Mouse (Mus musculus) ES-E14 (cell line): Measurements from ENCODE around the gene Gpatch2. TPM values are rescaled to one million over a fixed set of nuclear protein-coding genes. Genes with fewer than 3 reads are reported as not detected.

ENCODE experiments used
- DNase-seq: peaks from one replicate; pipeline ENCODE4 v3.0.0-alpha.2; 2013; ENCODE audit warnings: low read depth, low spot score
- H3K27ac ChIP-seq: 2 replicates; pipeline ENCODE4 v1.5.1; 2012; ENCODE audit warnings: low read depth, mild to moderate bottlenecking, low read length, moderate library complexity, mixed read lengths; ENCODE audit not compliant: poor library complexity, insufficient read depth, severe bottlenecking
- H3K36me3 ChIP-seq: 2 replicates; pipeline ENCODE4 v1.6.1; 2012; ENCODE audit warnings: mild to moderate bottlenecking, low read length, moderate library complexity, mixed read lengths; ENCODE audit not compliant: control insufficient read depth, poor library complexity, insufficient read depth, severe bottlenecking
- H3K4me1 ChIP-seq, 2 experiments: fragments of 150-350 bp in 1 of 2; sonication (generic) in 1 of 2; 2 replicates each; pipeline ENCODE4 v1.6.1; 2012; ENCODE audit warnings: low read length in 2 of 2, mild to moderate bottlenecking in 1 of 2, mixed read lengths in 1 of 2; ENCODE audit not compliant: control insufficient read depth in 2 of 2, insufficient read depth in 2 of 2, poor library complexity in 1 of 2
- H3K4me3 ChIP-seq, 2 experiments: fragments of 150-350 bp in 1 of 2; sonication (generic) in 1 of 2; 2 replicates each; pipeline ENCODE4 v1.5.1; 2012; ENCODE audit warnings: low read length in 2 of 2, low read depth in 1 of 2, mild to moderate bottlenecking in 1 of 2, mixed read lengths in 1 of 2; ENCODE audit not compliant: insufficient read depth in 1 of 2, poor library complexity in 1 of 2, severe bottlenecking in 1 of 2
- H3K9ac ChIP-seq: 2 replicates; pipeline ENCODE4 v1.6.1; 2012; ENCODE audit warnings: low read depth, mild to moderate bottlenecking, low read length, mixed read lengths; ENCODE audit not compliant: poor library complexity, insufficient read depth, severe bottlenecking
- H3K9me3 ChIP-seq: fragments of 150-350 bp; sonication (generic); 2 replicates; pipeline ENCODE4 v1.6.1; 2012; ENCODE audit warnings: low read depth, mild to moderate bottlenecking, low read length; ENCODE audit not compliant: control insufficient read depth, insufficient read depth
- CHD2 ChIP-seq: IDR thresholded peaks from 2 replicates; pipeline ENCODE4 v1.6.1; 2014; ENCODE audit warnings: mild to moderate bottlenecking, low read depth, low read length, inconsistent platforms
- HCFC1 ChIP-seq: IDR thresholded peaks from 2 replicates; pipeline ENCODE4 v1.6.1; 2012; ENCODE audit warnings: low read length, inconsistent platforms, borderline replicate concordance; ENCODE audit not compliant: insufficient read depth
- MAFK ChIP-seq: IDR thresholded peaks from 2 replicates; pipeline ENCODE4 v1.6.1; 2014; ENCODE audit warnings: mild to moderate bottlenecking, low read depth, low read length, inconsistent platforms; ENCODE audit not compliant: insufficient read depth
- ZC3H11A ChIP-seq: IDR thresholded peaks from 2 replicates; pipeline ENCODE4 v1.6.1; 2012; ENCODE audit warnings: low read depth, mild to moderate bottlenecking, inconsistent platforms, low read length, borderline replicate concordance
- ZNF384 ChIP-seq: IDR thresholded peaks from 2 replicates; pipeline ENCODE4 v1.6.1; 2012; ENCODE audit warnings: low read depth, low read length, inconsistent platforms
- in situ Hi-C, 2 experiments: fragments of 600-800 bp; cut with MboI; formaldehyde crosslinking; loops; one replicate each; pipeline ENCODE4 v1.15.1; 2025; ENCODE audit warnings: low sequenced_read_pairs in 2 of 2, inconsistent platforms in 1 of 2; ENCODE audit not compliant: unreplicated experiment in 2 of 2
- total RNA-seq: library from RNA; depleted of rRNA; stranded (reverse); fragments of 300-350 nt; gene quantifications from 2 replicates; pipeline ENCODE4 v1.2.3, GENCODE M21; 2012

The Gpatch2 gene
- total RNA-seq, 1 experiment = 22.4 TPM

DNA sequence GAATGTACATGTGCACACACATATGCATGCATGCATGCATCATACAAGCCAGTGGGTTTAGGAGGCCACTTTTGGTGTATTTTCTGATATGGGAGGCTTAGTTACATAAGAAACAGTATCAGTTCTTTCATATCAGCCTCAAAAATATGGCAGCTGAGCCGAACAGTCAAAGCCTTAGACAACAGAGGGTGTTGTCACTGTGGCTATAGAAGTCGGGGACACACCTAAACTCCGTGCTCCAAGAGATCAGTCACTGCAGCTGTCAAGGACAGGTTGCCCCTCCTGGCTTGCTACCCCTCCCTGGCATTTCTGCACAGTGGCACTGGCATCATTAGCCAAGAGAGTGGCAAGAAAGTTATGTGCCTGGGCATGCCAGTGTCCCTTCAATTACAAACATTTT lies 106.5 kb downstream of the Gpatch2 start:
- no peak overlapping the region for H3K4me3 ChIP-seq
- H3K27ac ChIP-seq = no peak overlapping the region
- no peaks in the 10 kb centered on the region for H3K9me3 ChIP-seq
- no peak for DNase-seq
- TF ChIP-seq MAFK (no peak), ZC3H11A (no peak), HCFC1 (no peak), ZNF384 (no peak), CHD2 (no peak)
- H3K9ac ChIP-seq = no peak overlapping the region
- no peaks in the 10 kb centered on the region for H3K36me3 ChIP-seq
- H3K4me1 ChIP-seq = no peaks in the 10 kb centered on the region
- in situ Hi-C loops = no loop called here

DNA sequence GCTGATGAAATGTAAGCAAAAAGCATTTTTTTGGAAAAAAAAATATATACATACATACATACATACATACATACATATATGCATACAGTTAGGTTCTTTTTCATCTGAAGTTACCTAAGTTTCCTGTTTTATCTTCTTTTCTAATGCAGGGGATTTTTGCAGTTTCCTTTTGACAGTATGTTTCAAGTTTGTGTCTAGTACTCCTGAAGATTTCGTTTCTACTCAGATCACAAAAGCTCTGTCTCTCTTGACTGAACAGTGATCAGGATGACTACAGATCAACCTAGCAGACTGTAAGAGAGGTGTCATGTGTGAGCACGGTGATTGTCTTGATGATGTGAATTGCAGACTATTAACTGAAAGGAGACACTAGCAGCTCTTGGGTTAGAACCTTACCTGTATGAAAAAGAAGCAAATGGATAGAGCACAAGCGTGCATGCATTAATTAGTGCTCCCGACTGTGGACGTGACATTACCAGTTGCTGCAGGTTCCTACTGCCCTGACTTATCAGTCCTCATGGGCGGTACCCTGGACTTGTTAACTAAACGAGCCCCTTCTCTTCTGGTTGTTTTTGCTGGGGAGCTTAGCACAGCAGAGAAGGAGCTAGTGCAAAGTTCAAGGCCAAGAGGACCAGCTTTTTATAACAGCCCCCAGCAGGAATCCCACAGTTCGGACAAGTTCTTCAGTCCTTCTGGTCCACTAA lies 107.3 kb downstream of the Gpatch2 start:
- no peaks in the 10 kb centered on the region for H3K4me1 ChIP-seq
- DNase-seq = no peak
- H3K9me3 ChIP-seq = no peaks in the 10 kb centered on the region
- no peak for TF ChIP-seq ZC3H11A
- no peak for TF ChIP-seq CHD2
- TF ChIP-seq MAFK = no peak
- TF ChIP-seq HCFC1 = no peak
- no peak for TF ChIP-seq ZNF384
- in situ Hi-C loops = no loop called here
- H3K4me3 ChIP-seq = no peak overlapping the region
- H3K36me3 ChIP-seq = no peaks in the 10 kb centered on the region
- no peak overlapping the region for H3K27ac ChIP-seq
- H3K9ac ChIP-seq = no peak overlapping the region

DNA sequence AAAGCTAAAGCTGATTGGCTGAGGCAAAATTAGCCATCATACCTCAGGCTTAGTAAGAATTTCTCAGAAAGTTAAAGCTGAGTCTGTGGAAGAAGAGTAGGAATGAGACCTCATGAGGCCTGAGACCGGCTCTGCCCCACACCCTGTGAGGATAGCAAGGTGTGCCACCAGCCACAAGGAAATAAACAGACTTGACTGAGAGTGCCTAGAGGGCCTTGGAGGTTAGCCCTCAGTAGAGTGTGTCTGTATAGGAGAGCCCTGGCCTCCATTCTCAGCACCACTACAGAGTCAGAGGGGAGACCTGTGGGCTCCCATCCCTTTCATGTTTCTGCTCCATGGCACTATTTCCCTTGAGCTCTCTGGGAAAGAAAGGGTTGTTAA lies 107.9 kb downstream of the Gpatch2 start:
- in situ Hi-C loops = no loop called here
- Histone ChIP-seq H3K27ac (no peak overlapping the region), H3K4me3 (no peak overlapping the region), H3K9ac (no peak overlapping the region), H3K4me1 (no peaks in the 10 kb centered on the region), H3K9me3 (no peaks in the 10 kb centered on the region), H3K36me3 (no peaks in the 10 kb centered on the region)
- DNase-seq = no peak
- no peak for TF ChIP-seq HCFC1
- TF ChIP-seq MAFK = no peak
- TF ChIP-seq ZNF384 = no peak
- no peak for TF ChIP-seq CHD2
- TF ChIP-seq ZC3H11A = no peak

DNA sequence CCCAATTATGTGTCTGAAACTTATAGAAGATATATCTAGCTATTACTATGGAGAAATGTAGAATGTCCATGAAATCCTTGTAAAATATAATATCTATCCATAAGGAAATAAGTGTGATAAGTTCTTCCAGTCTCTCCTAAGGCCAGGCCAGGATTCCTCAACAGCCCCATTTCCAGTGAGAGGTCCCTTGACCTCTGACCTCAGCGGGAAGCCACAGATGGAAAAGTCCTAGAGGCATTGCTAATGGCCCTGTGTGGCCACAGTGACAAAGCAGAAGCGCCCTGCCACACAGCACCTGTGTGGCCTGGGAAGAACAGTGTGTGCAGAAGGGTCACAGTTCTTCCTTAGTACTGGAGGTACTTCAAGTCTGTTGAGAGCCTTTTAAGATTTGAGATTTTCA lies 127.2 kb downstream of the Gpatch2 start:
- no peaks in the 10 kb centered on the region; the same call in 1 of the 2 replicates for H3K36me3 ChIP-seq
- no peak overlapping the region for H3K9ac ChIP-seq
- H3K9me3 ChIP-seq = no peaks in the 10 kb centered on the region
- no peak for DNase-seq
- H3K4me1 ChIP-seq = no peaks in the 10 kb centered on the region
- no peak overlapping the region for H3K4me3 ChIP-seq
- no peak for TF ChIP-seq CHD2
- no peak for TF ChIP-seq HCFC1
- TF ChIP-seq ZC3H11A = no peak
- TF ChIP-seq ZNF384 = no peak
- no peak for TF ChIP-seq MAFK
- in situ Hi-C loops = no loop called here
- H3K27ac ChIP-seq = no peak overlapping the region
